Mouse (Mus musculus): ENCODE measurements at regions not wholly inside any gene's neighbourhood (a gene's known extent, or its start where the extent isn't known, plus 50 kb on each side); places are given as distances from the start of the nearest gene placed in this dataset.

- Histone ChIP-seq H3K27me3 (ENCODE audit: control insufficient read depth, insufficient read depth, low read depth, low read length) (no peaks in the 10 kb centered on the region), H3K4me2 (ENCODE audit: low read depth, low read length) (no peak overlapping the region), H3K4me3 (ENCODE audit: low read length) (no peak overlapping the region), H3K27ac (ENCODE audit: low read length) (no peak overlapping the region), H3K9me3 (ENCODE audit: control insufficient read depth, low read length) (no peaks in the 10 kb centered on the region), H3K36me3 (ENCODE audit: control insufficient read depth, insufficient read depth, low read length) (no peaks in the 10 kb centered on the region), H3K4me1 (replicated peaks; ENCODE audit: control insufficient read depth, insufficient read depth, low read length) (0 out of 2 replicates have a peak, but pooled peaks cover 5% of the 10 kb centered on the region), H3K9ac (ENCODE audit: low read length) (no peak overlapping the region)
- no peak for ATAC-seq (ENCODE audit: low read depth)
- WGBS = 79% methylated on average over 3 of the region's 3 CpGs
These were observed 53.3 kb upstream of the Hmgn3 start for GRCm38 (mm10) chr9:83199771-83200170.

- H3K27ac ChIP-seq (ENCODE audit: low read length) = no peak overlapping the region
- no peak for ATAC-seq (ENCODE audit: low read depth)
- no peaks in the 10 kb centered on the region for H3K36me3 ChIP-seq (ENCODE audit: control insufficient read depth, insufficient read depth, low read length)
- H3K4me3 ChIP-seq (ENCODE audit: low read length) = no peak overlapping the region
- WGBS = 81% methylated on average over 3 of the region's 3 CpGs
- H3K9me3 ChIP-seq (ENCODE audit: control insufficient read depth, low read length) = no peaks in the 10 kb centered on the region
- H3K9ac ChIP-seq (ENCODE audit: low read length) = no peak overlapping the region
- no peaks in the 10 kb centered on the region for H3K27me3 ChIP-seq (ENCODE audit: control insufficient read depth, insufficient read depth, low read depth, low read length)
- no peak overlapping the region for H3K4me2 ChIP-seq (ENCODE audit: low read depth, low read length)
- 0 out of 2 replicates have a peak, but pooled peaks cover 5% of the 10 kb centered on the region for H3K4me1 ChIP-seq (replicated peaks; ENCODE audit: control insufficient read depth, insufficient read depth, low read length)
These were observed 52.7 kb upstream of the Hmgn3 start for GRCm38 (mm10) chr9:83199176-83199575.

GRCm38 (mm10) chr9:83197013-83197412 lies 50.5 kb upstream of the Hmgn3 start:
- no peaks in the 10 kb centered on the region for H3K9me3 ChIP-seq (ENCODE audit: control insufficient read depth, low read length)
- H3K36me3 ChIP-seq (ENCODE audit: control insufficient read depth, insufficient read depth, low read length) = no peaks in the 10 kb centered on the region
- no peak overlapping the region for H3K4me3 ChIP-seq (ENCODE audit: low read length)
- H3K27me3 ChIP-seq (ENCODE audit: control insufficient read depth, insufficient read depth, low read depth, low read length) = no peaks in the 10 kb centered on the region
- 40% methylated on average over 5 of the region's 5 CpGs for WGBS
- H3K4me1 ChIP-seq (replicated peaks; ENCODE audit: control insufficient read depth, insufficient read depth, low read length) = 0 out of 2 replicates have a peak, but pooled peaks cover 2% of the 10 kb centered on the region
- peak overlapping the region; percentile 63 for H3K27ac ChIP-seq (ENCODE audit: low read length)
- no peak overlapping the region for H3K4me2 ChIP-seq (ENCODE audit: low read depth, low read length)
- H3K9ac ChIP-seq (ENCODE audit: low read length) = no peak overlapping the region
- peak; percentile 92 for ATAC-seq (ENCODE audit: low read depth)
